Mouse (Mus musculus) left cerebral cortex, adult 8-10 months (tissue): ENCODE measurements at regions not wholly inside any gene's neighbourhood (a gene's known extent, or its start where the extent isn't known, plus 50 kb on each side); places are given as distances from the start of the nearest gene placed in this dataset.

ENCODE experiments used
- DNase-seq, 2 experiments: peaks; one replicate each; pipeline ENCODE4 v3.0.0; 2022; ENCODE audit warnings: low spot score in 2 of 2

- DNase-seq: peak in 1 of 2 experiments; percentile 6
Measured at GRCm38 (mm10) chr13:106562161-106562560, 374.6 kb downstream of the Ipo11 start.

GRCm38 (mm10) chr13:106525406-106526206 is 411.2 kb downstream of the Ipo11 start:
- peak in 1 of 2 experiments; percentile 14 for DNase-seq

- no peak for DNase-seq
Measured at GRCm38 (mm10) chr13:106514510-106515169, 422.1 kb downstream of the Ipo11 start.

GRCm38 (mm10) chr13:106513669-106514068 is 423.1 kb downstream of the Ipo11 start:
- DNase-seq: no peak

GRCm38 (mm10) chr13:106510435-106510834 is 426.3 kb downstream of the Ipo11 start:
- no peak for DNase-seq

- DNase-seq: no peak
Measured at GRCm38 (mm10) chr13:106501273-106501672, 435.5 kb downstream of the Ipo11 start.

- DNase-seq: no peak
Measured at GRCm38 (mm10) chr13:106471264-106471663, 465.5 kb downstream of the Ipo11 start.

- DNase-seq: no peak
Measured at GRCm38 (mm10) chr13:106454366-106454927, 482.3 kb downstream of the Ipo11 start.

GRCm38 (mm10) chr13:106432165-106432564 is 504.6 kb downstream of the Ipo11 start:
- no peak for DNase-seq

- peak in 1 of 2 experiments; percentile 14 for DNase-seq
Measured at GRCm38 (mm10) chr13:106406608-106407038, 530.1 kb downstream of the Ipo11 start.

- no peak for DNase-seq
Measured at GRCm38 (mm10) chr13:106392642-106393041, 544.1 kb downstream of the Ipo11 start.

GRCm38 (mm10) chr13:106388634-106389033 is 548.1 kb downstream of the Ipo11 start:
- no peak for DNase-seq

GRCm38 (mm10) chr13:106367589-106367988 is 569.2 kb downstream of the Ipo11 start:
- peak in 1 of 2 experiments; percentile 8 for DNase-seq

- DNase-seq: no peak
Measured at GRCm38 (mm10) chr13:106352614-106353409, 583.9 kb downstream of the Ipo11 start.

- DNase-seq: no peak
Measured at GRCm38 (mm10) chr13:106332025-106332424, 604.7 kb downstream of the Ipo11 start.

- no peak for DNase-seq
Measured at GRCm38 (mm10) chr13:106318980-106319379, 617.8 kb downstream of the Ipo11 start.

- DNase-seq: no peak
Measured at GRCm38 (mm10) chr13:106318476-106318875, 618.3 kb downstream of the Ipo11 start.

- no peak for DNase-seq
Measured at GRCm38 (mm10) chr13:106317300-106317699, 619.5 kb downstream of the Ipo11 start.

- DNase-seq: no peak
Measured at GRCm38 (mm10) chr13:106281181-106281580, 655.6 kb downstream of the Ipo11 start.

- no peak for DNase-seq
Measured at GRCm38 (mm10) chr13:106259874-106260273, 676.9 kb downstream of the Ipo11 start.
